Mouse (Mus musculus) NIH3T3 (cell line): Measurements from ENCODE around the gene Ubqln2.

Source experiments
- DNase-seq: peaks from one replicate; pipeline ENCODE4 v3.0.0-alpha.2; 2012; ENCODE audit warnings: low read depth

Ubqln2 gene

GRCm38 (mm10) chrX:153497688-153498516 is at the start of gene Ubqln2:
Ubqln2 (plus strand) TSS chrX:153498227.
- peak; percentile 89 for DNase-seq

GRCm38 (mm10) chrX:153451946-153452345 is 46.1 kb upstream of the Ubqln2 start:
- peak; percentile 29 for DNase-seq

GRCm38 (mm10) chrX:153476760-153477248 is 21.2 kb upstream of the Ubqln2 start:
- DNase-seq, result no peak

GRCm38 (mm10) chrX:153492326-153492725 is 5.7 kb upstream of the Ubqln2 start:
- DNase-seq, result peak; percentile 55

GRCm38 (mm10) chrX:153498665-153499293 is 752 bp downstream of the Ubqln2 start:
- DNase-seq, result peak; percentile 23

GRCm38 (mm10) chrX:153499294-153500046 is 1.4 kb downstream of the Ubqln2 start:
- DNase-seq, result peak; percentile 16

- DNase-seq, result peak; percentile 27
Measured at GRCm38 (mm10) chrX:153500047-153500345, 2.0 kb downstream of the Ubqln2 start.

- peak; percentile 25 for DNase-seq
Measured at GRCm38 (mm10) chrX:153505954-153506353, 7.9 kb downstream of the Ubqln2 start.

GRCm38 (mm10) chrX:153515491-153515890 is 17.5 kb downstream of the Ubqln2 start:
- no peak for DNase-seq

- DNase-seq, result peak; percentile 55
Measured at GRCm38 (mm10) chrX:153528399-153528798, 30.4 kb downstream of the Ubqln2 start.
